Mouse (Mus musculus) spleen, adult 18-20 months (tissue): ENCODE measurements at regions not wholly inside any gene's neighbourhood (a gene's known extent, or its start where the extent isn't known, plus 50 kb on each side); places are given as distances from the start of the nearest gene placed in this dataset.
"Not testable (repeated sequence)": the region's sequence is repeated elsewhere in the genome, so short reads cannot be mapped to it uniquely, and the experiment has no call there.

ENCODE experiments used
- DNase-seq, 2 experiments: peaks; one replicate each; pipeline ENCODE4 v3.0.0; 2022; ENCODE audit warnings: mixed read lengths in 2 of 2

GRCm38 (mm10) chr17:59179018-59179417, 165.8 kb upstream of the Nudt12 start:
- no peak for DNase-seq

- no peak for DNase-seq
These were observed 143.2 kb upstream of the Nudt12 start for GRCm38 (mm10) chr17:59156345-59156744.

DNA sequence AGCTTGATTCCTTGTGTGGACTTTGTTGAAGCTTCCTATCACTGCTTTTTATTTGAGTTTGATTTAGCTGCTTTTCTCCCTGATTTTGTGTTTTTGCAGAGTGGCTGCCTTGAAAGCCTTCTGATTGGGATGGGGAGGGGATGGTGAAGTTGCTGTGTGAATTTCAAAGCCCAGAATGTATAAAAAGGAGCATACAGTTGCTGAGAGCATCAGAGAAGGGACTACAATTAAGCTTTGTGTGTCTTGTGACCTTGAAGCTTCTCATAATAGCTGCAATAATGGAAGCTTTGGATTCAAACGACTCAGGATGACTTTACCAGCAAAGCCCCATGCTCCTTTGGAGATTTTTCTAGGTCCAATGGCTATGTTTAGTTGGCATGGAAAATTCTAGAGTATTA, 130.6 kb upstream of the Nudt12 start:
- no peak for DNase-seq

GRCm38 (mm10) chr17:59142995-59143759, 130.0 kb upstream of the Nudt12 start:
- no peak for DNase-seq

- no peak for DNase-seq
These were observed 125.6 kb upstream of the Nudt12 start for GRCm38 (mm10) chr17:59138791-59139190.

GRCm38 (mm10) chr17:59099376-59099775, 86.2 kb upstream of the Nudt12 start:
- peak in 1 of 2 experiments; percentile 3 for DNase-seq

- DNase-seq: not testable (repeated sequence)
These were observed 63.7 kb upstream of the Nudt12 start for GRCm38 (mm10) chr17:59076846-59077245.

DNA sequence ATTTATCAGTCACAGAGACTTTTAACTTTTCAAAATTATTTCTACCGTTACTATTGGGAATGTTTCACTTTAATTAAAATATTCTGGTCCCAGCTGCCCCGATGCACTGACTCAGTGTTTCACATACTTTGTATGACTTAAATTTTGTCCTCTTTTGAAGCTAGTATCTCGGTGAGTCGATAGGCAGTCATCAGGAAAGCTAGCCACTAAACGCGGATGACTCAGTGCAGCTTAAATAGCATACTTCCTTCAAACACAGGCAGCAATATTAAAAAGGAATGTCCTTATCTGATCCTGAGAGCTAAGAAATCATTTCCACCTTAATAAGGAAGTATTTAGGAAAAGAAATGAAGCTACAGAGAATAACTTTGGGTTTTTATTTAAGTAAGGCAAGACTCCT, 63.2 kb upstream of the Nudt12 start:
- DNase-seq: not testable (repeated sequence)
